ENCODE assay signal across 9 mouse cellular contexts in genomic region chr3:76067920-76068319, GRCm38 (mm10). TPM values are rescaled to one million over a fixed set of nuclear protein-coding genes. Genes with fewer than 3 reads are reported as not detected.
DNase-seq lines count a peak whose midpoint lies in the region; ATAC-seq and TF ChIP-seq lines count a peak whose summit lies in the region.
"Had no signal": no experiment of that assay in that cellular context is flagged by ENCODE, and none has a peak within 500 bp of the region (broad histone marks: within the 10 kb centered on the region; RNA-seq: fewer than 3 reads in every experiment).

No protein-coding gene starts in this region.

- no peaks in the 10 kb centered on the region for H3K36me3 ChIP-seq in kidney, adult 2 months (ENCODE audit: control insufficient read depth, insufficient read depth, low read length)
- no peaks in the 10 kb centered on the region for H3K36me3 ChIP-seq in kidney, embryonic 14.5 days (ENCODE audit: control insufficient read depth, insufficient read depth, low read length)
- H3K36me3 ChIP-seq in G1E (replicated peaks): no peaks in the 10 kb centered on the region
- H3K36me3 ChIP-seq: embryonic facial prominence, embryonic 15.5 days had no signal

- no peak overlapping the region for H3K4me3 ChIP-seq in kidney, adult 2 months (ENCODE audit: insufficient read depth, low read depth, low read length)
- no peak overlapping the region for H3K4me3 ChIP-seq in kidney, embryonic 14.5 days (ENCODE audit: low read length)
- H3K4me3 ChIP-seq in G1E (ENCODE audit: low read depth, low read length): no peak overlapping the region
- H3K4me3 ChIP-seq: embryonic facial prominence, embryonic 15.5 days had no signal

- 0 out of 2 replicates have a peak, but pooled peaks have one; percentile 8 for TF ChIP-seq CTCF in kidney, adult 2 months (conservative IDR thresholded peaks at IDR 0.05; ENCODE audit: insufficient read depth, insufficient read length, low read depth, low read length)
- TF ChIP-seq CTCF in G1E (IDR thresholded peaks at IDR 0.05; ENCODE audit: low read depth, low read length): peak; percentile 21; the same call in 1 of the 2 replicates

- H3K27ac ChIP-seq in kidney, adult 2 months (ENCODE audit: insufficient read depth, low read depth, low read length): no peak overlapping the region
- no peak overlapping the region for H3K27ac ChIP-seq in kidney, embryonic 14.5 days (ENCODE audit: low read depth, low read length)
- H3K27ac ChIP-seq: embryonic facial prominence, embryonic 15.5 days had no signal

- DNase-seq in kidney, adult 2 months: peak; percentile 67
- DNase-seq in 416B (ENCODE audit: low read depth) (peak; percentile 78), G1E (ENCODE audit: low spot score) (peak; percentile 1)
- peak; percentile 82 for DNase-seq in embryo, embryonic 11 days
- DNase-seq in lung, postnatal 14 days: peak; percentile 6
- DNase-seq in ovary, postnatal 36 days (ENCODE audit: low spot score): no peak

- H3K9ac ChIP-seq in kidney, embryonic 14.5 days (ENCODE audit: low read depth, low read length): no peak overlapping the region
- H3K9ac ChIP-seq: embryonic facial prominence, embryonic 15.5 days had no signal

- no peaks in the 10 kb centered on the region for H3K9me3 ChIP-seq in kidney, embryonic 14.5 days (ENCODE audit: control insufficient read depth, low read length)
- no peaks in the 10 kb centered on the region for H3K9me3 ChIP-seq in G1E (replicated peaks)
- H3K9me3 ChIP-seq: embryonic facial prominence, embryonic 15.5 days had no signal

- H3K4me1 ChIP-seq in kidney, adult 2 months (ENCODE audit: control insufficient read depth, insufficient read depth, low read length): no peaks in the 10 kb centered on the region
- H3K4me1 ChIP-seq in kidney, embryonic 14.5 days (ENCODE audit: control insufficient read depth, insufficient read depth, low read length): no peaks in the 10 kb centered on the region
- H3K4me1 ChIP-seq in G1E (ENCODE audit: insufficient read depth, low read depth, low read length): no peaks in the 10 kb centered on the region
- H3K4me1 ChIP-seq: embryonic facial prominence, embryonic 15.5 days had no signal

- WGBS in kidney, adult 2 months: under 1% methylated on average over 3 of the region's 3 CpGs
- WGBS in kidney, embryonic 14.5 days: 5% methylated on average over 3 of the region's 3 CpGs

- no peak for ATAC-seq in kidney, embryonic 14.5 days (ENCODE audit: low FRiP score, low TSS enrichment)
- peak; percentile 54; the same call in 1 of the 2 replicates for ATAC-seq in G1E (ENCODE audit: extremely low read depth, insufficient number of reproducible peaks, low FRiP score, poor library complexity, severe bottlenecking)
- no peak for ATAC-seq in erythroblast, adult 5-6 weeks (replicated peaks; ENCODE audit: low FRiP score, poor library complexity, severe bottlenecking)

- H3K27me3 ChIP-seq in kidney, adult 2 months (replicated peaks; ENCODE audit: control insufficient read depth, insufficient read depth, low read length): no peaks in the 10 kb centered on the region
- H3K27me3 ChIP-seq in kidney, embryonic 14.5 days (ENCODE audit: control insufficient read depth, insufficient read depth, low read length): no peaks in the 10 kb centered on the region
- H3K27me3 ChIP-seq in G1E (ENCODE audit: insufficient read depth, low read length): no peaks in the 10 kb centered on the region
- H3K27me3 ChIP-seq: embryonic facial prominence, embryonic 15.5 days had no signal

- no peak overlapping the region for H3K4me2 ChIP-seq in kidney, embryonic 14.5 days (replicated peaks; ENCODE audit: low read depth, low read length)
- H3K4me2 ChIP-seq: embryonic facial prominence, embryonic 15.5 days had no signal

- no peak for TF ChIP-seq POLR2A in kidney, adult 2 months (IDR thresholded peaks at IDR 0.05; ENCODE audit: low read depth, low read length)

RNA-seq across cellular contexts. Expression of gene Fstl5, which starts 6.2 kb away (rescaled TPM):
- polyA plus RNA-seq in kidney, adult 2 months (2012; rRNA removed): 0.12 and 0.22 TPM in 2 replicates
- 0.19 TPM in 1 of 2 replicates, not detected in the other for polyA plus RNA-seq in kidney, embryonic 14.5 days (2014; fragmentation: Nextera tagmentation; extraction: Ambion mirVana)
- not detected in 2 replicates for total RNA-seq in G1E (2014; fragmentation: Nextera tagmentation)
- total RNA-seq in G1E (2017): 0.16 and 0.17 TPM in 2 replicates
- not detected in 2 replicates for polyA plus RNA-seq in G1E (2012)
- total RNA-seq in erythroblast, adult 5-6 weeks (2015; ENCODE audit: low replicate concordance): not detected in 2 replicates
- not detected in 2 replicates for total RNA-seq in erythroblast, adult 5-6 weeks (2017; ENCODE audit: low replicate concordance)
